Mouse (Mus musculus) liver, embryonic 14.5 days (tissue): ENCODE measurements around the gene Tbccd1.

Experiments used
- CTCF ChIP-seq: IDR thresholded peaks from 2 replicates; pipeline ENCODE4 v1.5.1; 2016; ENCODE audit warnings: antibody characterized with exemption, low read depth, control low read depth
- EP300 ChIP-seq: IDR thresholded peaks from 2 replicates; pipeline ENCODE4 v1.6.1; 2016; ENCODE audit warnings: antibody characterized with exemption, low read depth

DNA sequence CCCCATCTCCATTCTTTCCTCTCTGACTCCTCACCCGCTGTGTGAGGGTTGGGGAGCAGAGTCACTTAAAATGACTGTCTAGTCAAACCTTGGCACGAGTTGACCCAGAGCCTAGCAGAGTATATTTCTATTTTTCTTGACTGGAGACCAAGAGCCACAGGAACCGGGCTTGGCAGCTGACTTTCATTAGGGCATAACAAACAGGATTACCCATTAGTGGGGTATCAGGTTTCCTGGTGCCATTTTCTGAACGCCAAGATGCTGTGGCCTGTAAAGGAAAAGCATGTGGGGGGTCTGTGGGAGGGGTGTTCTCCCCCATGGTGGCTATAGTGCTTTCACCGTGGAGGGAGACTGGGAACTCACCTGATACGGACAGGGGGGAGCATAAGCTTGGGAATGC, 23.4 kb upstream of the Tbccd1 start:
- no peak for TF ChIP-seq CTCF
- TF ChIP-seq EP300: no peak
